Mouse (Mus musculus) liver, adult 2 months (tissue): ENCODE results near the gene Aff3.

Source experiments
- CTCF ChIP-seq: fragments of 200-500 bp; IDR thresholded peaks from 2 replicates; pipeline ENCODE4 v1.5.1; 2011; ENCODE audit warnings: low read depth, low read length, control low read depth
- POLR2A ChIP-seq: fragments of 200-500 bp; IDR thresholded peaks from 2 replicates; pipeline ENCODE4 v1.6.1; 2011; ENCODE audit warnings: low read length, control low read depth; ENCODE audit not compliant: insufficient read depth; ENCODE audit errors: extremely low read depth

DNA sequence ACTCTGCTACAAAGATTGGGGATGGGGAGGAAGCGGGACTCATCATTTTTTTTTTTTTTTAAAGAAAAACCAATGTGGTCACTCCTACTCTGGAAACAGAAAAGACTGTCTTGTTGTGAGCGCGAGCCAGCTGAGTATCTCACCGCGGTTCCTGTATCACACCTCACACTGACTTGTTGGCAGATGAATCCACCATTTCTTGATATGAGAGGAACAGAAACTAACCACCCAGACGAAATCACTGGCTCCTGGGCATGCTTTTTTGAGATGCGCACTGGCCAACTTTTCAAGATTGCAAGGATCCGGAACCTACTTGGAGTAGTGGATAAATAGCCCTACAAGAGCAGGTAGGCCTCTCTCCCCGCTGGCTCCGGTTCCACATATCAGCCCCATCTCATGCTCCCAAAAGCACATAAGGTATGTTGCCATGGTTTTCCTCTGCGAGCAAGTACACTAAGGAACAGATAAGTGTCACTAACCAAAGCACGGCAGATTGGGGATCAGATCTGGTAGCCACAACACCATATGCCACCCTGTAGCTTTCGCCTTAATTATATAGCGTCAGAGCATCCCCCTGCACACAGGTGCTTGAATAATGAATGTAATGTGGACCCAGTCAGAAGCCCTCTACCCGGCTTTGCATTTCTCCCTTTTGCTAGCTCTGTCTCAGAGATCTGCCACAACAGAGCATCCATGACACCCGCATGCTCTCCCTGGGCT, 32.1 kb downstream of the Aff3 start:
- no peak for TF ChIP-seq CTCF
- TF ChIP-seq POLR2A, result no peak
